Mouse (Mus musculus) liver, postnatal 0 days (tissue): ENCODE data around the gene Lrrc29. TPM values are rescaled to one million over a fixed set of nuclear protein-coding genes. Genes with fewer than 3 reads are reported as not detected.
A peak's percentile ranks its signal among the peaks of the same experiment; 100 is the strongest.

Experiments
- ATAC-seq: fragments of 200-750 bp; cut with Nextera tagmentation; 2 replicates; pipeline ENCODE4 v1.8.0; 2017; ENCODE audit warnings: mild to moderate bottlenecking, moderate library complexity
- DNase-seq: peaks from one replicate; pipeline ENCODE4 v3.0.0-alpha.2; 2016
- H3K27ac ChIP-seq: fragments of 300-500 bp; sonication (generic); 2 replicates; pipeline ENCODE4 v1.5.1; 2014; ENCODE audit warnings: antibody characterized with exemption, moderate library complexity, mild to moderate bottlenecking, low read depth
- H3K27me3 ChIP-seq: fragments of 300-500 bp; sonication (generic); 2 replicates; pipeline ENCODE4 v1.6.1; 2014; ENCODE audit warnings: low read length, control low read depth, mixed read lengths; ENCODE audit not compliant: insufficient read depth
- H3K36me3 ChIP-seq: fragments of 300-500 bp; sonication (generic); replicated peaks from 2 replicates; pipeline ENCODE4 v1.6.1; 2014; ENCODE audit warnings: mild to moderate bottlenecking, control low read depth, low read length, moderate library complexity, mixed read lengths; ENCODE audit not compliant: insufficient read depth
- H3K4me1 ChIP-seq: fragments of 300-500 bp; sonication (generic); 2 replicates; pipeline ENCODE4 v1.6.1; 2014; ENCODE audit warnings: antibody characterized with exemption, mild to moderate bottlenecking, control low read depth; ENCODE audit not compliant: insufficient read depth
- H3K4me2 ChIP-seq: fragments of 300-500 bp; sonication (generic); 2 replicates; pipeline ENCODE4 v1.6.1; 2014; ENCODE audit warnings: low read depth, mild to moderate bottlenecking, low read length, moderate library complexity, mixed read lengths
- H3K4me3 ChIP-seq: fragments of 300-500 bp; sonication (generic); 2 replicates; pipeline ENCODE4 v1.5.1; 2014; ENCODE audit warnings: low read depth, low read length
- H3K9ac ChIP-seq: fragments of 300-500 bp; sonication (generic); replicated peaks from 2 replicates; pipeline ENCODE4 v1.6.1; 2014; ENCODE audit warnings: mild to moderate bottlenecking, moderate library complexity
- H3K9me3 ChIP-seq: fragments of 300-500 bp; sonication (generic); 2 replicates; pipeline ENCODE4 v1.6.1; 2016; ENCODE audit warnings: mild to moderate bottlenecking, control low read depth, low read length, mixed read lengths
- CTCF ChIP-seq: sonication (generic); IDR thresholded peaks from 2 replicates; pipeline ENCODE4 v1.5.1; 2016; ENCODE audit warnings: antibody characterized with exemption, low read depth
- EP300 ChIP-seq: IDR thresholded peaks from 2 replicates; pipeline ENCODE4 v1.6.1; 2016; ENCODE audit warnings: antibody characterized with exemption, low read depth, mild to moderate bottlenecking
- WGBS: fragments of 180-500 bp; shearing (Covaris S2); extraction: QIAGEN DNeasy Blood & Tissue Kit; methylation state at CpG from one replicate; pipeline ENCODE4 v1.1.7; 2014; ENCODE audit not compliant: insufficient replicate concordance; 5-methylcytosine and 5-hydroxymethylcytosine counted together
- polyA plus RNA-seq: library from polyadenylated mRNA; unstranded; fragments of >200 nt; fragmentation: Nextera tagmentation; extraction: Ambion mirVana; gene quantifications from 2 replicates; pipeline ENCODE4 v1.2.1, GENCODE M21; 2015

The Lrrc29 gene
- polyA plus RNA-seq, 1 experiment from 2014 or later = 7.7 TPM

- 12% methylated on average over 4 of the region's 4 CpGs for WGBS
- H3K36me3 ChIP-seq = peaks cover 9% of the 10 kb centered on the region
- peak overlapping the region; percentile 40; the same call in 1 of the 2 replicates for H3K4me2 ChIP-seq
- peaks cover 13% of the 10 kb centered on the region for H3K4me1 ChIP-seq
- 0 out of 2 replicates have a peak overlapping the region, but pooled peaks have one; percentile 16 for H3K27ac ChIP-seq
- TF ChIP-seq CTCF (no peak), EP300 (no peak)
- no peak overlapping the region for H3K4me3 ChIP-seq
- DNase-seq (no peak), ATAC-seq (0 out of 2 replicates have a peak, but pooled peaks have one; percentile 16)
- H3K9me3 ChIP-seq = no peaks in the 10 kb centered on the region
- H3K9ac ChIP-seq = no peak overlapping the region
- no peaks in the 10 kb centered on the region for H3K27me3 ChIP-seq
Measured at GRCm38 (mm10) chr8:105338992-105339391, 12.9 kb upstream of the Lrrc29 start.

- no peak; the same call in 1 of the 2 replicates for ATAC-seq
- 86% methylated on average over 31 of the region's 32 CpGs for WGBS
- Histone ChIP-seq H3K4me2 (no peak overlapping the region), H3K4me3 (no peak overlapping the region), H3K27ac (no peak overlapping the region), H3K27me3 (no peaks in the 10 kb centered on the region), H3K9ac (no peak overlapping the region), H3K9me3 (no peaks in the 10 kb centered on the region), H3K36me3 (peaks cover 11% of the 10 kb centered on the region), H3K4me1 (peaks cover 13% of the 10 kb centered on the region)
- TF ChIP-seq CTCF (no peak), EP300 (no peak)
- no peak for DNase-seq
Measured at GRCm38 (mm10) chr8:105336373-105337130, 10.5 kb upstream of the Lrrc29 start.

- TF ChIP-seq CTCF = no peak
- TF ChIP-seq EP300 = no peak
- Histone ChIP-seq H3K27ac (no peak overlapping the region), H3K27me3 (no peaks in the 10 kb centered on the region), H3K9ac (no peak overlapping the region), H3K4me2 (no peak overlapping the region), H3K4me3 (no peak overlapping the region), H3K9me3 (no peaks in the 10 kb centered on the region), H3K4me1 (peaks cover under 1% of the 10 kb centered on the region), H3K36me3 (peaks cover 48% of the 10 kb centered on the region)
- no peak for ATAC-seq
- WGBS = 63% methylated on average over 2 of the region's 2 CpGs
- no peak for DNase-seq
Measured at GRCm38 (mm10) chr8:105332523-105332922, 6.4 kb upstream of the Lrrc29 start.

- DNase-seq (no peak), ATAC-seq (no peak)
- WGBS = 95% methylated on average over 9 of the region's 9 CpGs
- H3K4me3 ChIP-seq = no peak overlapping the region
- TF ChIP-seq CTCF (no peak), EP300 (no peak)
- H3K4me2 ChIP-seq = no peak overlapping the region
- no peaks in the 10 kb centered on the region for H3K27me3 ChIP-seq
- H3K36me3 ChIP-seq = peaks cover 48% of the 10 kb centered on the region
- no peaks in the 10 kb centered on the region for H3K9me3 ChIP-seq
- H3K9ac ChIP-seq = no peak overlapping the region
- peaks cover 6% of the 10 kb centered on the region for H3K4me1 ChIP-seq
- no peak overlapping the region for H3K27ac ChIP-seq
Measured at GRCm38 (mm10) chr8:105331931-105332330, 5.9 kb upstream of the Lrrc29 start.

GRCm38 (mm10) chr8:105331469-105331868 lies 5.4 kb upstream of the Lrrc29 start:
- Histone ChIP-seq H3K9me3 (no peaks in the 10 kb centered on the region), H3K27me3 (no peaks in the 10 kb centered on the region), H3K9ac (no peak overlapping the region), H3K4me3 (no peak overlapping the region), H3K36me3 (peaks cover 48% of the 10 kb centered on the region), H3K4me1 (peaks cover 10% of the 10 kb centered on the region), H3K27ac (no peak overlapping the region), H3K4me2 (no peak overlapping the region)
- ATAC-seq (no peak), DNase-seq (no peak)
- TF ChIP-seq EP300 = no peak
- no peak for TF ChIP-seq CTCF
- 88% methylated on average over 22 of the region's 22 CpGs for WGBS

- DNase-seq (no peak), ATAC-seq (no peak)
- no peaks in the 10 kb centered on the region for H3K27me3 ChIP-seq
- H3K4me1 ChIP-seq = peaks cover 14% of the 10 kb centered on the region
- H3K9me3 ChIP-seq = no peaks in the 10 kb centered on the region
- no peak overlapping the region for H3K27ac ChIP-seq
- TF ChIP-seq EP300 (no peak), CTCF (no peak)
- no peak overlapping the region for H3K4me2 ChIP-seq
- peaks cover 44% of the 10 kb centered on the region for H3K36me3 ChIP-seq
- no peak overlapping the region for H3K4me3 ChIP-seq
- 89% methylated on average over 12 of the region's 12 CpGs for WGBS
- no peak overlapping the region for H3K9ac ChIP-seq
Measured at GRCm38 (mm10) chr8:105330325-105330724, 4.2 kb upstream of the Lrrc29 start.
